Mouse (Mus musculus) embryonic fibroblast, embryonic 13.5 days (primary cell): Measurements from ENCODE around the gene Glt8d2.

Experiments used
- CTCF ChIP-seq: IDR thresholded peaks from 2 replicates; pipeline ENCODE4 v1.5.1; 2011; ENCODE audit warnings: mild to moderate bottlenecking, control low read depth, low read length, moderate library complexity, borderline replicate concordance; ENCODE audit not compliant: insufficient read depth
- POLR2A ChIP-seq: IDR thresholded peaks from 2 replicates; pipeline ENCODE4 v1.6.1; 2011; ENCODE audit warnings: low read depth, mild to moderate bottlenecking, control low read depth, low read length, moderate library complexity

DNA sequence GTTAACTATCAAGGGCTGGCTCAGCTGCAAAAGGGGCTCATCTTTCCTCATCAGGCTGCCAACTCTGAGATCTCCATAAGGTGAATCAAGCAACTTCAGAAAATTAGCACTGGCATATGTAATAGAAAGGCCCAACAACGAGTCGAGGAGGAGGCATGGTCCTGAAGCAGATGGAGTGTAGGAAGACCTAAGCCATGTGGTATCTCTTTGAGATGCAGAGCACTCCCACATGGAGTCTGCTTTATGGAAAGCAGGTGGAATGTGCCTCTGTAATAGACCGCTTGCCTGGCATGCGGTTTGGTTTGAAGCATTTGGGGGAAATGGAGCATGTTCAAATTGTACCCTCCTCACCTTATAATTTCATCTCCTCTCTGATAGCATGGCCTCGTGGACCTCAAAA is 9.7 kb downstream of the Glt8d2 start:
- TF ChIP-seq POLR2A, result no peak
- no peak for TF ChIP-seq CTCF
